Mouse (Mus musculus) neural tube, embryonic 12.5 days (tissue): ENCODE results near the gene Trim39. TPM values are rescaled to one million over a fixed set of nuclear protein-coding genes. Genes with fewer than 3 reads are reported as not detected.

ENCODE experiments used
- ATAC-seq: fragments of 200-750 bp; cut with Nextera tagmentation; 2 replicates; pipeline ENCODE4 v1.8.0; 2017; ENCODE audit warnings: low read depth, mild to moderate bottlenecking, moderate TSS enrichment, moderate library complexity; ENCODE audit not compliant: low FRiP score
- H3K27ac ChIP-seq: fragments of 300-500 bp; sonication (generic); 2 replicates; pipeline ENCODE4 v1.5.1; 2016
- H3K27me3 ChIP-seq: fragments of 300-500 bp; sonication (generic); replicated peaks from 2 replicates; pipeline ENCODE4 v1.6.1; 2016; ENCODE audit warnings: mild to moderate bottlenecking
- H3K36me3 ChIP-seq: fragments of 300-500 bp; sonication (generic); 2 replicates; pipeline ENCODE4 v1.6.1; 2016; ENCODE audit warnings: mild to moderate bottlenecking
- H3K4me1 ChIP-seq: fragments of 300-500 bp; sonication (generic); 2 replicates; pipeline ENCODE4 v1.6.1; 2016
- H3K4me2 ChIP-seq: fragments of 300-500 bp; sonication (generic); replicated peaks from 2 replicates; pipeline ENCODE4 v1.6.1; 2016; ENCODE audit warnings: mild to moderate bottlenecking
- H3K4me3 ChIP-seq: fragments of 300-500 bp; sonication (generic); 2 replicates; pipeline ENCODE4 v1.5.1; 2016
- H3K9ac ChIP-seq: fragments of 300-500 bp; sonication (generic); 2 replicates; pipeline ENCODE4 v1.6.1; 2016; ENCODE audit warnings: mild to moderate bottlenecking
- H3K9me3 ChIP-seq: fragments of 300-500 bp; sonication (generic); 2 replicates; pipeline ENCODE4 v1.6.1; 2016; ENCODE audit warnings: mild to moderate bottlenecking
- WGBS: fragments of 180-500 bp; shearing (Covaris S2); methylation state at CpG from one replicate; pipeline ENCODE4 v1.1.7; 2016; 5-methylcytosine and 5-hydroxymethylcytosine counted together
- polyA plus RNA-seq: library from polyadenylated mRNA; unstranded; fragments of >200 nt; fragmentation: Nextera tagmentation; extraction: Ambion mirVana; gene quantifications from 2 replicates; pipeline ENCODE4 v1.2.1, GENCODE M21; 2016

Trim39 gene
- polyA plus RNA-seq, 1 experiment from 2014 or later: 25.4 TPM

DNA sequence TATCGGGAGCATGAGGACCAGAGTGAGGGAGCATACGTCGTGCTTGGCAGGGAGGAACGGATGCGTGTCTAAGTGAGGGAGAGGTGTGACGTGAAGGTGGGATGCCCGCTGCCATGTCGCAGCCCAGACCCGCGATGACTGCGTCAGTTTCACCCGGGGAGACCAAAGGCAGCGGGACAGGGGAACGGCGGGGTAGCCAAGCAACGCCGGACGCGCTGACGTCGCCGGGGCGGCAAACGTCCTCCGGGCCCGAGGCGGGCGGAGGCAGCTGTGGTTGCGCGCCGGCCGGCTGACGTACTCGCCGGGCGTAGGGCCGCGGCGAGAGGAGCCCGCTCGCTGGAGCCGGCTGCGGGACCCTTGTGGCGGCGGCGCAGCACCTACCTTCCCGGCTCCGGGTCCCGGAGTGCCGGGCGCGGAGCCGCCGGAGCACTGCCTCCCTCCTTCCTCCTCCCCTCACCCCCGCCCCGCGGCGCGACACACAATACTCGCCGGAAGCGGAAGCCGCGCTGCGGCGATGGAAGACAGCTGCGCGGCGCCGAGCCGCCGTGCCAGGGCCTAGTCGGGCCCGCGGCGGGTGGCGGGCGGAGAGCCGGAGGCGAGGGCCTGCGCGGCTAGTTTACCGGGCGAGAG lies 976 bp downstream of the Trim39 start:
- H3K4me1 ChIP-seq: peaks cover 26% of the 10 kb centered on the region
- H3K4me3 ChIP-seq: peak overlapping the region; percentile 94
- peak overlapping the region; percentile 87 for H3K4me2 ChIP-seq
- no peaks in the 10 kb centered on the region for H3K9me3 ChIP-seq
- H3K36me3 ChIP-seq: peaks cover 35% of the 10 kb centered on the region
- H3K27me3 ChIP-seq: no peaks in the 10 kb centered on the region
- under 1% methylated on average over 77 of the region's 84 CpGs for WGBS
- peak overlapping the region; percentile 89 for H3K9ac ChIP-seq
- peak; percentile 92 for ATAC-seq
- H3K27ac ChIP-seq: peak overlapping the region; percentile 87

GRCm38 (mm10) chr17:36265834-36266233 lies 6.2 kb downstream of the Trim39 start:
- H3K4me3 ChIP-seq: no peak overlapping the region
- H3K4me1 ChIP-seq: peaks cover 10% of the 10 kb centered on the region
- no peaks in the 10 kb centered on the region for H3K27me3 ChIP-seq
- no peak overlapping the region for H3K4me2 ChIP-seq
- WGBS: 76% methylated on average over 5 of the region's 5 CpGs
- ATAC-seq: no peak
- no peak overlapping the region for H3K27ac ChIP-seq
- H3K36me3 ChIP-seq: peaks cover 70% of the 10 kb centered on the region
- H3K9ac ChIP-seq: no peak overlapping the region
- H3K9me3 ChIP-seq: no peaks in the 10 kb centered on the region

- no peak for ATAC-seq
- 93% methylated on average over 3 of the region's 3 CpGs for WGBS
- H3K36me3 ChIP-seq: peaks cover 85% of the 10 kb centered on the region
Observed at GRCm38 (mm10) chr17:36264273-36264925, 7.6 kb downstream of the Trim39 start.

GRCm38 (mm10) chr17:36261511-36262166 lies 10.4 kb downstream of the Trim39 start:
- no peak for ATAC-seq
- Histone ChIP-seq H3K27me3 (no peaks in the 10 kb centered on the region), H3K4me1 (peaks cover 4% of the 10 kb centered on the region), H3K4me2 (no peak overlapping the region), H3K4me3 (no peak overlapping the region), H3K36me3 (peaks cover 68% of the 10 kb centered on the region), H3K9ac (no peak overlapping the region), H3K9me3 (no peaks in the 10 kb centered on the region), H3K27ac (no peak overlapping the region)
- 88% methylated on average over 9 of the region's 9 CpGs for WGBS

More at GRCm38 (mm10) chr17:36264273-36264925, 7.6 kb downstream of the Trim39 start:
- Histone ChIP-seq H3K27me3 (no peaks in the 10 kb centered on the region), H3K9ac (no peak overlapping the region), H3K9me3 (no peaks in the 10 kb centered on the region), H3K4me3 (no peak overlapping the region), H3K4me1 (no peaks in the 10 kb centered on the region), H3K4me2 (no peak overlapping the region), H3K27ac (no peak overlapping the region)

DNA sequence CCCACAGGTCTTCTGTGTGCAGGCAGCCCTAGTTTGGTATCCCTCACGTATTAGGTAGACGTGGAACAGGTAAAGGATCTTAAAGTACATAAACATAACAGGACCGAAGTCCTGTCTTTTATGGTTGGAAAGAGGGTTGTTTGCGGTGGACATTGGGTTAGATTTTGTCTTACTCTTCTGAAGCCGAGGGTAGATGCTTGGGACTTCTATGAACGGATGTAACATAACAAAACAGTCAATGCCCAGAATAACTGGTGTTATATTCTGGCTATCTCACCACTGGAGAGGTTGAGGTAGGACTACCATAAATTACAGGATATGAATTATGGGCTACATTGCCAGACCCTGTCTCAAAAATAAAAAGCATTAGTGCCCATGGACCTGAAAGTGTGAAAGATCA lies 14.1 kb downstream of the Trim39 start, which contains the start of gene Rpp21:
TSS of gene Rpp21 (minus strand) at position 101 of the 400 bp plus-strand sequence.
- peaks cover 36% of the 10 kb centered on the region for H3K36me3 ChIP-seq
- H3K27me3 ChIP-seq: no peaks in the 10 kb centered on the region
- H3K4me3 ChIP-seq: peak within 1 kb of the TSS; percentile 72
- peak within 1 kb of the TSS; percentile 76 for H3K9ac ChIP-seq
- H3K9me3 ChIP-seq: no peaks in the 10 kb centered on the region
- H3K27ac ChIP-seq: no peak within 1 kb of the TSS; the same call in 1 of the 2 replicates
- WGBS: 54% methylated on average over 6 of the region's 6 CpGs
- ATAC-seq: 0 out of 2 replicates have a peak, but pooled peaks have one; percentile 30
- peak within 1 kb of the TSS; percentile 64 for H3K4me2 ChIP-seq
- peaks cover 4% of the 10 kb centered on the region for H3K4me1 ChIP-seq

DNA sequence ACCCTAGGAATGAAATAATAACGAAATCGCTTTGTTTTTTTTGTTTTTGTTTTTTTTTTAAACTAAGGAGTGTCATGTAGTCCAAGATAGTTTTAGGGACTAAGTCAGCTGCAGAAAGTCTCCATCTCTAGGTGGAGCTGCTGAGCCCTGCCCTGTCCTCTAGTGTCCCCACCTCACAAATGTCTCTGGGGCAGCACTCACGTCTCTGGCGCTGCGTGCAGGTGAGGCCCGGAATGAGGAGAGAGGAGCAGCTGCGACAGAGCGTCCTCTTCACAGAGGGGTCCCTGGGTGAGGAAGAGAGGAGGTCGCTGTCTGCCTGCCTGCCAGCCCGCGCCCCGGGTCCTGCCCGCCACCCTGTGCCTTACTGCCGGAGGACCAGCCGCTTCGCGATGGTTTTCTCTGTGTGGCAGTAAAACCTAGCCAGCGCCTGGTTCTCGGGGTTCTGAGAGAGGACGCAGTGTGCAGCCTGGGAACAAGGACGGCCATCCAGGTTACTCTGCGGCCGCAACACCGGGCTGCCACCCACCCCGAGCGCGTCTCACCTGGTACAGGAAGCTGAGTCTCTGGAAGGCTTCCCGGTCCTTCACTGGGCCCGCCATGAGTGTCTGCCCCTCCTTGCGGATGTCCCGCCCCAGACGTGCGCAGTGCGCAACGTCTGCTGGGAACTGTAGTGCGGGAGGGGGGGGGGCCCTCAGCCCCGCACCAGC lies 14.7 kb downstream of the Trim39 start:
- Histone ChIP-seq H3K27me3 (no peaks in the 10 kb centered on the region), H3K27ac (no peak overlapping the region; the same call in 1 of the 2 replicates), H3K36me3 (peaks cover 31% of the 10 kb centered on the region), H3K4me2 (peak overlapping the region; percentile 64), H3K9me3 (no peaks in the 10 kb centered on the region), H3K4me3 (peak overlapping the region; percentile 72), H3K4me1 (peaks cover 4% of the 10 kb centered on the region), H3K9ac (peak overlapping the region; percentile 76)
- WGBS: under 1% methylated on average over 37 of the region's 37 CpGs
- peak; percentile 96 for ATAC-seq

GRCm38 (mm10) chr17:36253087-36253600 lies 18.9 kb downstream of the Trim39 start:
- no peak overlapping the region for H3K4me3 ChIP-seq
- WGBS: 72% methylated on average over 6 of the region's 6 CpGs

DNA sequence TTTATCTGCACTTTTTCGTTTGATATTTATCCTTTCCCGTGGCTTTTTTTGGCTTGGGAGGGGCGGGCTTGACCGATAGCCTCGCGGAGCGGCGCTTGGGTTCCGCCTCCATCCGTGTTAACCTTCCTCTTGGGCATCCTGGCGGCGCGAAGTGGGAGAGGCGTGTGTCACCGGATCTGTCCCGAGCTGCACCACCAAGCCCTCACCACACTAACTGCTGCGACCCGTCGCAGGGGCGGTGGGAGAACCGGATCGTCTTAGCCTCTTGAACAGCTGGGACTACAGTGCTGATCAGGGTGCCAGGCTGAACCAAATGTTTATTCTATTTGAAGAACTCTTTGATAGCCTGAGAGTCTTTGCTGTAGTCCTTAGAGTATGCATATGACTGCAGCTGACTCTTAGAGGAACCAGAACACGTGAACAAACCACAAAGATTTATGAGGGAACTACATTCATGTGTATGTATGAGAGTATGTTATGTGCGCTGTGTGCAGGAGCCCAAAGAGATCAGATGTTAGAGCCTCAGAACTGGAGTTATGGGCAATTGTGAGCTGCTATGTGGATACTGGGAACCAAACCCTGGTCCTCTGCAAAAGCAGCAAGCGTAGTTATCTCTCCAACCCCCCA lies 19.7 kb downstream of the Trim39 start:
- Histone ChIP-seq H3K4me3 (peak overlapping the region; percentile 7; the same call in 1 of the 2 replicates), H3K36me3 (no peaks in the 10 kb centered on the region), H3K9ac (0 out of 2 replicates have a peak overlapping the region, but pooled peaks have one; percentile 38), H3K27me3 (peaks cover 18% of the 10 kb centered on the region), H3K4me1 (peaks cover 4% of the 10 kb centered on the region), H3K4me2 (peak overlapping the region; percentile 54), H3K9me3 (no peaks in the 10 kb centered on the region), H3K27ac (no peak overlapping the region)
- WGBS: 10% methylated on average over 25 of the region's 25 CpGs
- peak; percentile 42; the same call in 1 of the 2 replicates for ATAC-seq

More at GRCm38 (mm10) chr17:36253087-36253600, 18.9 kb downstream of the Trim39 start:
- Histone ChIP-seq H3K9ac (no peak overlapping the region), H3K36me3 (no peaks in the 10 kb centered on the region), H3K27ac (no peak overlapping the region), H3K9me3 (no peaks in the 10 kb centered on the region), H3K27me3 (peaks cover 18% of the 10 kb centered on the region), H3K4me1 (peaks cover 4% of the 10 kb centered on the region), H3K4me2 (no peak overlapping the region)
- ATAC-seq: no peak

DNA sequence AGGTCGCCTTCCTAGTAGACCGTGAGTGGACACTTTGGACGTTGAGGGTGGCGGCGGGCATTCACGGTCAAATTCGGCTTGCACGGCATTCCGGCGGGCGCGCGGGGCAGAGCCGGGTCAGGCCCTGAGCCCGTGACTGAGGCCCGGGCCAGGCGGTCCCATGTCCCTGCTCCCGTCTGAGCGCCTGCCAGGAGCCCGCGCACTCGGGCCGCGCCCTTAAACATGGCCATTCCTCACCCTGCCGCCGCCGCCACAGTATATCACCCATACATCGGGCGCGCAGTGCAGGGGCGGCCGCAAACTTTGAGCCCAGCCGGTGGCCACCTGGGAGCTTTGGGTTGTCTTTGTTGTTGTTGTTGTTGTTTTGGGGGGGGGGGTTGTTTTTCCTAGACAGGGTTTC lies 23.2 kb downstream of the Trim39 start:
- no peak overlapping the region for H3K27ac ChIP-seq
- no peaks in the 10 kb centered on the region for H3K36me3 ChIP-seq
- no peaks in the 10 kb centered on the region; the same call in 1 of the 2 replicates for H3K4me1 ChIP-seq
- H3K9ac ChIP-seq: no peak overlapping the region
- WGBS: 29% methylated on average over 33 of the region's 33 CpGs
- H3K27me3 ChIP-seq: peaks cover 18% of the 10 kb centered on the region
- H3K4me2 ChIP-seq: peak overlapping the region; percentile 27
- no peak for ATAC-seq
- H3K4me3 ChIP-seq: no peak overlapping the region
- H3K9me3 ChIP-seq: no peaks in the 10 kb centered on the region

GRCm38 (mm10) chr17:36245741-36246140 lies 26.3 kb downstream of the Trim39 start:
- WGBS: 77% methylated on average over 2 of the region's 2 CpGs
- Histone ChIP-seq H3K4me1 (no peaks in the 10 kb centered on the region), H3K9ac (no peak overlapping the region), H3K27ac (no peak overlapping the region), H3K4me2 (no peak overlapping the region), H3K4me3 (no peak overlapping the region), H3K36me3 (no peaks in the 10 kb centered on the region), H3K27me3 (peaks cover 18% of the 10 kb centered on the region), H3K9me3 (no peaks in the 10 kb centered on the region)
- no peak for ATAC-seq

- WGBS: 48% methylated on average over 5 of the region's 5 CpGs
- Histone ChIP-seq H3K27me3 (peaks cover 7% of the 10 kb centered on the region), H3K36me3 (no peaks in the 10 kb centered on the region), H3K4me1 (no peaks in the 10 kb centered on the region), H3K4me3 (no peak overlapping the region), H3K9me3 (no peaks in the 10 kb centered on the region), H3K27ac (no peak overlapping the region), H3K4me2 (no peak overlapping the region), H3K9ac (no peak overlapping the region)
- no peak for ATAC-seq
Observed at GRCm38 (mm10) chr17:36244031-36244430, 28.0 kb downstream of the Trim39 start.
